Mouse (Mus musculus): ENCODE results near the gene Prss48.

DNA sequence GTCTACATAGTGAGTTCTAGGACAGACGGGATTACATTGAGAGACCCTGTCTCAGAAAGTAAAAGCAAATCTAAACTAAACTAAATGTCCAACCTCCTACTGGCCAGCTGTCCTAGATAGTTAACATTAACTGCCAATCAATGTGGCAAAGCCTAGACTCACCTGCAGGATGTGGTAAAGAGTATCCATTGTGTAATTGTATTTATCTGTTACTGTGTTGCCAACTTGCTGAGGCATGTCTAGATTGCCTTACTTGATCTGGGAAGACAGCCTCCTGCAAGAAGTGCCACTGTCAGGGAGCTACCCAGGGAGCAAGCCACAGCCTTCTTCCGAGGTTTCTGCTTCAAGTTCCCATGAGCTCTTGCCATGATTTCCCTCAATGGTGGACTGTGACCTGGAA lies 15.1 kb downstream of the Prss48 start:
- TF ChIP-seq CTCF (IDR thresholded peaks at IDR 0.05; ENCODE audit: insufficient read depth, low read depth, low read length) (no peak), POLR2A (IDR thresholded peaks at IDR 0.05; ENCODE audit: insufficient read depth, low read depth, low read length) (no peak)

All from olfactory bulb, adult 2 months (tissue).